Mouse (Mus musculus) liver, postnatal 0 days (tissue): Measurements from ENCODE around the gene Gramd4.

Experiments used
- CTCF ChIP-seq: sonication (generic); IDR thresholded peaks from 2 replicates; pipeline ENCODE4 v1.5.1; 2016; ENCODE audit warnings: antibody characterized with exemption, low read depth
- EP300 ChIP-seq: IDR thresholded peaks from 2 replicates; pipeline ENCODE4 v1.6.1; 2016; ENCODE audit warnings: antibody characterized with exemption, low read depth, mild to moderate bottlenecking

DNA sequence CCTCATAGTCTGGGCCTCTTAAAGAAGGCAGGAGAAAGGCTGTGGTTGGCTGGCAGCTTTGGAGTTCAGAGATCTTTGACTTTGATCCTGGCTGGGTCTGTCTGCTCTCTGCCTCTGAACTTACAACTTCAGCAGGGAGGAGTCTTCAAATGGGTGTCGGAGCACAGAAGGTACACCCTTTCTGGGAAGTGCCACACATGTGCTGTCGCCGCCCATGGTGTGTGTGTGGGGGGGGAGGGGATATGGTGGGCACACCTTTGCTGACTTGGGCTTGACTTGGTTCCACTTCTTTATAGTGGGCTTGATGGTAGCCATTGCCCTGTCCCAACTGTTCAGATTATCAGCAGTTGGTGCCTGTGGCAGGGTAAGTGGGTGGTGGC is 7.3 kb downstream of the Gramd4 start:
- no peak for TF ChIP-seq EP300
- TF ChIP-seq CTCF = no peak
